Mouse (Mus musculus) lung, postnatal 4 days (tissue): ENCODE data around the gene Pde1b.

Source experiments
- DNase-seq, 2 experiments: peaks; one replicate each; pipeline ENCODE4 v3.0.0; 2021

Pde1b gene

GRCm38 (mm10) chr15:103552096-103552690, 49.4 kb downstream of the Pde1b start:
- DNase-seq: peak in 1 of 2 experiments; percentile 41

DNA sequence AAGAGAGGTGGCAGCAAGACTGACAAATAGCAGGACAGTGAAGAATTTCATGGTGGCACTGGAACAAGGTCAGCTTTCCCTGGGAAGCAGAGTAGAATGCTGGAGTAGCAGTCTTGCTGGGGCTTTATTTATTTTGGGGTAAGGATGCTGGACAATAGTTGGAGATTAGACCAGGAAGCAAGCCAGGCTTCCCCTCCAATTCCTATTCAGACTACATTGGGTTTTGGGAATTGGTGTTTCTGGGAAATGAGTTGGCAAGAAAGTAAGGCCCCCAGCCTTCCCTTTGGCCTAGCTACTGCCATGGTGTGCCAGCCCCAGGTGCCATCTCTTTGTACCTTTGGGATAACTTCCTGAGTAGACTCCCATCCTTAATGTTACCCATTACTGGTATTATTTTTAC, 62.1 kb downstream of the Pde1b start, which contains the start of gene Glycam1:
Glycam1 (minus strand) TSS at position 101 of the 400 bp plus-strand sequence.
- DNase-seq: no peak
